ENCODE assay signal across 8 mouse cellular contexts in genomic region chr5:72914633-72915561, GRCm38 (mm10). TPM values are rescaled to one million over a fixed set of nuclear protein-coding genes. Genes with fewer than 3 reads are reported as not detected.
DNase-seq lines count a peak whose midpoint lies in the region; ATAC-seq and TF ChIP-seq lines count a peak whose summit lies in the region.

No protein-coding gene starts in this region.

- under 1% methylated on average over 58 of the region's 66 CpGs for WGBS in kidney, embryonic 15.5 days
- WGBS in lung, embryonic 14.5 days, result under 1% methylated on average over 64 of the region's 66 CpGs

- ATAC-seq in kidney, embryonic 15.5 days (replicated peaks; ENCODE audit: low FRiP score), result peak; percentile 52; the same call in 1 of the 2 replicates
- ATAC-seq in lung, embryonic 14.5 days (ENCODE audit: insufficient read depth), result peak; percentile 48
- no peak for ATAC-seq in inflammation-experienced regulatory T-cells, adult 6 months

- H3K4me2 ChIP-seq in kidney, embryonic 15.5 days, result peak overlapping the region; percentile 65
- H3K4me2 ChIP-seq in lung, embryonic 14.5 days, result peak overlapping the region; percentile 82

- TF ChIP-seq CTCF in lung, embryonic 14.5 days (IDR thresholded peaks at IDR 0.05; ENCODE audit: low read depth), result no peak

- H3K36me3 ChIP-seq in kidney, embryonic 15.5 days, result no peaks in the 10 kb centered on the region
- no peaks in the 10 kb centered on the region for H3K36me3 ChIP-seq in lung, embryonic 14.5 days (ENCODE audit: insufficient read depth)

- peak overlapping the region; percentile 95 for H3K4me3 ChIP-seq in brown adipose tissue, adult 24 weeks (ENCODE audit: insufficient read depth, low read depth, low read length)
- peak overlapping the region; percentile 97 for H3K4me3 ChIP-seq in kidney, embryonic 15.5 days (replicated peaks)
- H3K4me3 ChIP-seq in lung, embryonic 14.5 days (ENCODE audit: low read depth, low read length), result peak overlapping the region; percentile 97

- H3K9me3 ChIP-seq in kidney, embryonic 15.5 days (replicated peaks), result no peaks in the 10 kb centered on the region
- no peaks in the 10 kb centered on the region for H3K9me3 ChIP-seq in lung, embryonic 14.5 days (ENCODE audit: low read depth, low read length)

- no peaks in the 10 kb centered on the region for H3K27me3 ChIP-seq in kidney, embryonic 15.5 days
- H3K27me3 ChIP-seq in lung, embryonic 14.5 days (ENCODE audit: insufficient read depth, low read length), result no peaks in the 10 kb centered on the region

- H3K9ac ChIP-seq in kidney, embryonic 15.5 days, result peak overlapping the region; percentile 98
- H3K9ac ChIP-seq in lung, embryonic 14.5 days, result peak overlapping the region; percentile 99

- peak overlapping the region; percentile 93 for H3K27ac ChIP-seq in brown adipose tissue, adult 24 weeks (replicated peaks; ENCODE audit: low read depth, low read length)
- peak overlapping the region; percentile 99 for H3K27ac ChIP-seq in kidney, embryonic 15.5 days
- peak overlapping the region; percentile 99 for H3K27ac ChIP-seq in lung, embryonic 14.5 days (ENCODE audit: low read depth)

- peak; percentile 23 for DNase-seq in urinary bladder, postnatal 10 days (ENCODE audit: low spot score)
- DNase-seq in urinary bladder, postnatal 14 days (ENCODE audit: low spot score), result no peak
- DNase-seq in frontal cortex, postnatal 36 days (ENCODE audit: low spot score in 2 of 2), result peak; percentile 28 to 36
- DNase-seq in lung, embryonic 14.5 days, result peak; percentile 61
- DNase-seq in retina, embryonic 14.5 days (ENCODE audit: low spot score), result peak; percentile 57

- H3K4me1 ChIP-seq in brown adipose tissue, adult 24 weeks (ENCODE audit: control insufficient read depth, insufficient read depth, insufficient read length, low read length), result peaks cover 9% of the 10 kb centered on the region
- H3K4me1 ChIP-seq in kidney, embryonic 15.5 days, result peaks cover 32% of the 10 kb centered on the region
- H3K4me1 ChIP-seq in lung, embryonic 14.5 days (ENCODE audit: insufficient read depth), result peaks cover 20% of the 10 kb centered on the region

RNA-seq across cellular contexts. Expression of gene Slain2, which starts 0.8 kb away (rescaled TPM):
- 31.7 and 64.1 TPM in 2 replicates for polyA plus RNA-seq in brown adipose tissue, adult 24 weeks (2012; ENCODE audit: insufficient read depth, insufficient read length, missing spikeins)
- polyA plus RNA-seq in kidney, embryonic 15.5 days (2015; fragmentation: Nextera tagmentation; extraction: Ambion mirVana), result 14.1 and 15.1 TPM in 2 replicates
- 23.0 and 25.1 TPM in 2 replicates for polyA plus RNA-seq in lung, embryonic 14.5 days (2014; fragmentation: Nextera tagmentation; extraction: Ambion mirVana)
- polyA plus RNA-seq in inflammation-experienced regulatory T-cells, adult 6 months (2017; shearing (Covaris generic)), result 10 to 100 TPM; 12.3 to 13.3 (median 12.6) TPM

RNA-seq across cellular contexts. Expression of gene Tec, which starts 46.6 kb away (rescaled TPM):
- polyA plus RNA-seq in brown adipose tissue, adult 24 weeks (2012; ENCODE audit: insufficient read depth, insufficient read length, missing spikeins), result 1.4 TPM in 2 replicates
- polyA plus RNA-seq in kidney, embryonic 15.5 days (2015; fragmentation: Nextera tagmentation; extraction: Ambion mirVana), result 8.4 and 8.6 TPM in 2 replicates
- polyA plus RNA-seq in lung, embryonic 14.5 days (2014; fragmentation: Nextera tagmentation; extraction: Ambion mirVana), result 3.5 and 3.8 TPM in 2 replicates
- 10 to 100 TPM in 2 of 3 experiments, 1 to 10 TPM in 1; 9.2 to 14.7 (median 10.2) TPM for polyA plus RNA-seq in inflammation-experienced regulatory T-cells, adult 6 months (2017; shearing (Covaris generic))

RNA-seq across cellular contexts. Expression of gene Gm10135, which starts 59.6 kb away (rescaled TPM):
- polyA plus RNA-seq in brown adipose tissue, adult 24 weeks (2012; ENCODE audit: insufficient read depth, insufficient read length, missing spikeins), result not detected in 2 replicates
- not detected in 2 replicates for polyA plus RNA-seq in kidney, embryonic 15.5 days (2015; fragmentation: Nextera tagmentation; extraction: Ambion mirVana)
- polyA plus RNA-seq in lung, embryonic 14.5 days (2014; fragmentation: Nextera tagmentation; extraction: Ambion mirVana), result not detected in 2 replicates
- polyA plus RNA-seq in inflammation-experienced regulatory T-cells, adult 6 months (2017; shearing (Covaris generic)), result not detected
